ENCODE assay signal across 31 mouse cellular contexts in the genomic region with DNA sequence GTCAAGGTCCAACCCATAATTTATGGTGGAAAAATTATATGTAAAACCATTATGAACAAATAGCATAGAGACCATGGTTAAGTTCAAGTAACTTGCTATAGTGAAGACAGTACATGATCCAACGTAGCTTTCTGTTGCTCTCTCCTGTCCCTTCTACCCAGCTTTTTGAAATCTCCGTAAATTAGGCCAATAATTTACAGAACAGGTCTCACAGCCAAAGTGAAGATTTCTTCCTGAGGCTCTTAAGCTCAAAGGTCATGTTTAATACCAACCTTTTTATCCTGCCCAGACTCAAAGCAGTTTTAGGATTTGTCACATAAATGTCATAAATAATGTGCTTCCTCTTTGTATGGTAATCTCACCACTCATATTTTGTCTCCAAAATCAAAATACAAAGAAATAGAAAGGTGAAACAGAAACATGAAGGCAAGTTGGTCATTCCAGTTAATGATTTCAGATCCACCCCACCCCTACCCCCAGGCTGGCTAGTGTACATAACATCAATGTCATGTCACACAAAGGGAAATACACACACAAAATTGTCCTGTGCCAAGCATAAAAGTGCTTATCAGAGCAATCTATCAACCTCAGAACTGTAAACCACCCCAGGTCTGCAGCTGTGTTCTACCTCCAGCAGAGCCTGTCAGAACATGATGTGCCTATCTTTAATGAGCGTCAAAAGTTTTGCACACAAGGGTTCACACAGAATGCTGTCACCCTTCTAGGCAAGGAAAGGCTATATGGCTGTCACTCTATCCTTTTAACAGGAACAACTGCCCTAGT.
DNase-seq lines count a peak whose midpoint lies in the region; ATAC-seq and TF ChIP-seq lines count a peak whose summit lies in the region.
"Had no signal": no experiment of that assay in that cellular context is flagged by ENCODE, and none has a peak within 500 bp of the region (broad histone marks: within the 10 kb centered on the region; RNA-seq: fewer than 3 reads in every experiment).

No protein-coding gene starts in this region.

- no peak overlapping the region for H3K4me3 ChIP-seq in kidney, embryonic 14.5 days (ENCODE audit: low read length)
- H3K4me3 ChIP-seq in left cerebral cortex, adult 2 months: no peak overlapping the region
- H3K4me3 ChIP-seq: embryonic facial prominence, embryonic 13.5 days; gastrocnemius, adult 2 months; heart, adult 2 months; heart, embryonic 12.5 days; hindbrain, embryonic 13.5 days; limb, embryonic 13.5 days; lung, embryonic 15.5 days had no signal

- H3K9me3 ChIP-seq in kidney, embryonic 14.5 days (ENCODE audit: control insufficient read depth, low read length): no peaks in the 10 kb centered on the region
- H3K9me3 ChIP-seq: embryonic facial prominence, embryonic 13.5 days; heart, embryonic 12.5 days; hindbrain, embryonic 13.5 days; limb, embryonic 13.5 days; lung, embryonic 15.5 days had no signal

- DNase-seq in kidney, adult 11 months: peak; percentile 3
- DNase-seq in urinary bladder, postnatal 14 days (ENCODE audit: low spot score): peak; percentile 3
- no peak for DNase-seq in urinary bladder, postnatal 25 days (ENCODE audit: low spot score)
- peak; percentile 3 to 23 for DNase-seq in kidney, postnatal 36 days
- no peak for DNase-seq in left cerebral cortex, adult 2 months (ENCODE audit: extremely low spot score in 1 of 2, low spot score in 2 of 2)
- no peak for DNase-seq in c-Kit-positive CD71-positive TER-119-positive erythroid progenitor cells, embryonic 14.5 days (ENCODE audit: low spot score)
- no peak for DNase-seq in adrenal gland, adult (ENCODE audit: inconsistent age in 2 of 2, low spot score in 1 of 2)
- DNase-seq: adrenal gland, postnatal 10 days; cerebellum, adult 11 months; cerebellum, adult 9-10 months; cerebellum, postnatal 36 days; gastrocnemius, adult 2 months; heart, adult 2 months; heart, postnatal 4 days; lung, postnatal 36 days; right cerebral cortex, adult 18-20 months; right cerebral cortex, postnatal 4 days; thymus, adult 2 months; thymus, postnatal 36 days had no signal

- H3K9ac ChIP-seq in kidney, embryonic 14.5 days (ENCODE audit: low read depth, low read length): no peak overlapping the region
- H3K9ac ChIP-seq: embryonic facial prominence, embryonic 13.5 days; heart, embryonic 12.5 days; hindbrain, embryonic 13.5 days; limb, embryonic 13.5 days; lung, embryonic 15.5 days had no signal

- H3K4me2 ChIP-seq in kidney, embryonic 14.5 days (replicated peaks; ENCODE audit: low read depth, low read length): no peak overlapping the region
- H3K4me2 ChIP-seq: embryonic facial prominence, embryonic 13.5 days; heart, embryonic 12.5 days; hindbrain, embryonic 13.5 days; limb, embryonic 13.5 days; liver, embryonic 11.5 days; lung, embryonic 15.5 days; midbrain, embryonic 11.5 days had no signal

- no peaks in the 10 kb centered on the region for H3K27me3 ChIP-seq in kidney, embryonic 14.5 days (ENCODE audit: control insufficient read depth, insufficient read depth, low read length)
- H3K27me3 ChIP-seq: CH12.LX; embryonic facial prominence, embryonic 13.5 days; heart, embryonic 12.5 days; hindbrain, embryonic 13.5 days; limb, embryonic 13.5 days; lung, embryonic 15.5 days had no signal

- H3K4me1 ChIP-seq in kidney, embryonic 14.5 days (ENCODE audit: control insufficient read depth, insufficient read depth, low read length): no peaks in the 10 kb centered on the region
- H3K4me1 ChIP-seq: heart, embryonic 12.5 days had no signal

- 71% methylated on average over 3 of the region's 3 CpGs for WGBS in kidney, embryonic 14.5 days

- H3K36me3 ChIP-seq in kidney, embryonic 14.5 days (ENCODE audit: control insufficient read depth, insufficient read depth, low read length): no peaks in the 10 kb centered on the region
- H3K36me3 ChIP-seq: embryonic facial prominence, embryonic 13.5 days; heart, embryonic 12.5 days; hindbrain, embryonic 13.5 days; limb, embryonic 13.5 days; lung, embryonic 15.5 days had no signal

- no peak overlapping the region for H3K27ac ChIP-seq in kidney, embryonic 14.5 days (ENCODE audit: low read depth, low read length)
- H3K27ac ChIP-seq in left cerebral cortex, adult 2 months: no peak overlapping the region
- H3K27ac ChIP-seq: embryonic facial prominence, embryonic 13.5 days; gastrocnemius, adult 2 months; heart, adult 2 months; hindbrain, embryonic 13.5 days; limb, embryonic 13.5 days; lung, embryonic 15.5 days had no signal

- ATAC-seq in kidney, embryonic 14.5 days (ENCODE audit: low FRiP score, low TSS enrichment): no peak
- ATAC-seq: activated CD4-positive, CD25-positive, alpha-beta regulatory T cell, adult 4 months; forebrain, embryonic 16.5 days; midbrain, embryonic 16.5 days had no signal

- TF ChIP-seq CTCF in left cerebral cortex, adult 2 months (IDR thresholded peaks at IDR 0.05): no peak

- intact Hi-C loops in left cerebral cortex, adult 2 months (cut with DNase I): loop anchor here (10.0 kb wide), 1 partner anchor 202 kb away; no protein-coding TSS in a partner anchor

Comparison
In these comparisons a context has a peak if more than half of its experiments do, and no peak if none do; other contexts are left out.
1. DNase-seq: peak in kidney, adult 11 months (single experiment), urinary bladder, postnatal 14 days (single experiment) and kidney, postnatal 36 days (2 of 2); none in urinary bladder, postnatal 25 days (single experiment), left cerebral cortex, adult 2 months (0 of 2), c-Kit-positive CD71-positive TER-119-positive erythroid progenitor cells, embryonic 14.5 days (single experiment) and adrenal gland, adult (0 of 2).